Comparison of ENCODE assay signal across 8 mouse cellular contexts in genomic region chr4:142249401-142249800, GRCm38 (mm10). TPM values are rescaled to one million over a fixed set of nuclear protein-coding genes. Genes with fewer than 3 reads are reported as not detected.
A peak's percentile ranks its signal among the peaks of the same experiment; 100 is the strongest.
DNase-seq lines count a peak whose midpoint lies in the region; ATAC-seq and TF ChIP-seq lines count a peak whose summit lies in the region.

No protein-coding gene starts in this region.

- H3K4me2 ChIP-seq in hindbrain, embryonic 13.5 days = no peak overlapping the region
- no peak overlapping the region for H3K4me2 ChIP-seq in midbrain, embryonic 16.5 days (ENCODE audit: low read length)

- TF ChIP-seq CTCF in liver, adult 2 months (IDR thresholded peaks at IDR 0.05; ENCODE audit: low read depth, low read length) = peak; percentile 69

- H3K9me3 ChIP-seq in hindbrain, embryonic 13.5 days = no peaks in the 10 kb centered on the region
- no peaks in the 10 kb centered on the region for H3K9me3 ChIP-seq in midbrain, embryonic 16.5 days (replicated peaks; ENCODE audit: control insufficient read depth, low read length, poor library complexity, severe bottlenecking)

- TF ChIP-seq POLR2A in liver, adult 2 months (IDR thresholded peaks at IDR 0.05; ENCODE audit: extremely low read depth, insufficient read depth, low read length) = no peak

- WGBS in hindbrain, embryonic 13.5 days = 18% methylated on average over 9 of the region's 9 CpGs
- WGBS in liver, adult 2 months = 28% methylated on average over 9 of the region's 9 CpGs
- WGBS in midbrain, embryonic 16.5 days = 29% methylated on average over 9 of the region's 9 CpGs

- H3K4me3 ChIP-seq in hindbrain, embryonic 13.5 days = no peak overlapping the region
- no peak overlapping the region for H3K4me3 ChIP-seq in liver, adult 2 months (ENCODE audit: insufficient read depth, low read depth, low read length)
- no peak overlapping the region for H3K4me3 ChIP-seq in midbrain, embryonic 16.5 days (ENCODE audit: low read depth, low read length)

- no peak overlapping the region for H3K9ac ChIP-seq in hindbrain, embryonic 13.5 days
- H3K9ac ChIP-seq in liver, adult 2 months (ENCODE audit: low read depth, low read length) = no peak overlapping the region
- no peak overlapping the region for H3K9ac ChIP-seq in midbrain, embryonic 16.5 days (ENCODE audit: low read depth, low read length)

- no peaks in the 10 kb centered on the region for H3K27me3 ChIP-seq in hindbrain, embryonic 13.5 days
- H3K27me3 ChIP-seq in liver, adult 2 months (ENCODE audit: control insufficient read depth, insufficient read depth, low read length) = no peaks in the 10 kb centered on the region
- no peaks in the 10 kb centered on the region for H3K27me3 ChIP-seq in midbrain, embryonic 16.5 days (ENCODE audit: control insufficient read depth, insufficient read depth, low read depth, low read length)

- peak; percentile 42 to 51 for DNase-seq in left cerebral cortex, postnatal 14 days (ENCODE audit: low spot score in 2 of 2)
- DNase-seq in left cerebral cortex, adult 11 months (ENCODE audit: low spot score) = no peak
- peak; percentile 66 for DNase-seq in adrenal gland, postnatal 14 days
- DNase-seq in embryo, embryonic 10 days (ENCODE audit: low spot score) = peak; percentile 74
- peak; percentile 16 for DNase-seq in liver, adult 2 months (ENCODE audit: extremely low read depth, low read depth, low spot score)

- H3K4me1 ChIP-seq in hindbrain, embryonic 13.5 days (replicated peaks) = peaks cover 18% of the 10 kb centered on the region
- H3K4me1 ChIP-seq in liver, adult 2 months (ENCODE audit: control insufficient read depth, insufficient read depth, low read length) = no peaks in the 10 kb centered on the region
- peaks cover 8% of the 10 kb centered on the region; the same call in 1 of the 2 replicates for H3K4me1 ChIP-seq in midbrain, embryonic 16.5 days (ENCODE audit: control insufficient read depth, insufficient read depth, low read length)

- peak; percentile 41; the same call in 1 of the 2 replicates for ATAC-seq in hindbrain, embryonic 13.5 days (ENCODE audit: low FRiP score)
- ATAC-seq in midbrain, embryonic 16.5 days = 0 out of 2 replicates have a peak, but pooled peaks have one; percentile 28
- no peak for ATAC-seq in inflammation-experienced regulatory T-cells, adult 6 months

- no peak overlapping the region for H3K27ac ChIP-seq in hindbrain, embryonic 13.5 days
- no peak overlapping the region for H3K27ac ChIP-seq in liver, adult 2 months (replicated peaks; ENCODE audit: insufficient read depth, low read depth, low read length)
- no peak overlapping the region for H3K27ac ChIP-seq in midbrain, embryonic 16.5 days (ENCODE audit: low read length)

- H3K79me2 ChIP-seq in liver, adult 2 months (ENCODE audit: control insufficient read depth, insufficient read depth, low read length) = no peaks in the 10 kb centered on the region

- no peaks in the 10 kb centered on the region for H3K36me3 ChIP-seq in hindbrain, embryonic 13.5 days
- no peaks in the 10 kb centered on the region for H3K36me3 ChIP-seq in liver, adult 2 months (ENCODE audit: control insufficient read depth, insufficient read depth, low read length)
- no peaks in the 10 kb centered on the region for H3K36me3 ChIP-seq in midbrain, embryonic 16.5 days (ENCODE audit: control insufficient read depth, insufficient read depth, low read length)

- intact Hi-C loops in left cerebral cortex, postnatal 14 days (cut with DNase I) = loop anchor here (2.0 kb wide), 1 partner anchor 97 kb away; no protein-coding TSS in a partner anchor

RNA-seq across cellular contexts. Expression of gene Kazn, which starts 10.2 kb away (rescaled TPM):
- 10 to 100 TPM; 77.5 to 81.5 TPM for total RNA-seq in left cerebral cortex, postnatal 14 days (2021)
- total RNA-seq in adrenal gland, postnatal 14 days (2021) = 18.2 and 23.8 TPM in 2 replicates
- 17.9 and 19.1 TPM in 2 replicates for polyA plus RNA-seq in hindbrain, embryonic 13.5 days (2015; fragmentation: Nextera tagmentation; extraction: Ambion mirVana)
- 0.37 and 0.54 TPM in 2 replicates for total RNA-seq in liver, adult 2 months (2014; rRNA removed)
- 0.91 and 1.3 TPM in 2 replicates for polyA plus RNA-seq in liver, adult 2 months (2012; rRNA removed)
- 29.3 and 32.1 TPM in 2 replicates for polyA plus RNA-seq in midbrain, embryonic 16.5 days (2015; fragmentation: Nextera tagmentation; extraction: Ambion mirVana)
- not detected for polyA plus RNA-seq in inflammation-experienced regulatory T-cells, adult 6 months (2017; shearing (Covaris generic))
